In the genomic region with DNA sequence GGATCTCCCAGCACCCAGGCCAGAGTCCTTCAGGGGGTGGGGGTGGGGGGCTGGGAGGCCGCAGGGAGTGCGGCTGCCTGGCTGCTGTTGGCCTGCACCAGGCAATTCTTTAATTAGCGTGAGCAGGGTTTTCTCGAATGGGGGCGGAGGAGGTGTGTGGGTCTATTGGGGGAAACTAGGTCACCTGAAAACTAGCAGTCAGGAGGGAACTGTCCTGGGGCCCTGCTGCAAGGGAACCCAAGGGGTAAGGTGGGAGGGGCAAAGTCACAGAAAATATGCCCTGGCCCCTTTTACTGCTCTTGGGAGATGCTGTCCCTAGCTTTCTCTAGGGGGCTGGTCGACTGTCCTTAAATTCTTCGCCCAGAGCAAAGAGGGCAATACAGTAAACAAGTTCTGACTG, we compare ENCODE assay signal across 13 mouse cellular contexts. TPM values are rescaled to one million over a fixed set of nuclear protein-coding genes. Genes with fewer than 3 reads are reported as not detected.
A peak's percentile ranks its signal among the peaks of the same experiment; 100 is the strongest.
DNase-seq lines count a peak whose midpoint lies in the region; ATAC-seq lines count a peak whose summit lies in the region.
"Had no signal": no experiment of that assay in that cellular context is flagged by ENCODE, and none has a peak within 500 bp of the region (broad histone marks: within the 10 kb centered on the region; RNA-seq: fewer than 3 reads in every experiment).

No protein-coding gene starts in this region.

- no peaks in the 10 kb centered on the region for H3K27me3 ChIP-seq in heart, embryonic 16.5 days (ENCODE audit: control insufficient read depth, insufficient read depth, low read length)
- H3K27me3 ChIP-seq in midbrain, embryonic 10.5 days (ENCODE audit: low read depth, poor library complexity, severe bottlenecking) = no peaks in the 10 kb centered on the region
- H3K27me3 ChIP-seq in midbrain, embryonic 11.5 days (ENCODE audit: control insufficient read depth, insufficient read depth, low read length) = no peaks in the 10 kb centered on the region
- H3K27me3 ChIP-seq: liver, embryonic 13.5 days had no signal

- peaks cover 16% of the 10 kb centered on the region for H3K4me1 ChIP-seq in heart, embryonic 16.5 days (ENCODE audit: control insufficient read depth, insufficient read depth, low read length)
- peaks cover 27% of the 10 kb centered on the region for H3K4me1 ChIP-seq in midbrain, embryonic 10.5 days
- no peaks in the 10 kb centered on the region for H3K4me1 ChIP-seq in midbrain, embryonic 11.5 days (ENCODE audit: control insufficient read depth, insufficient read depth, low read length)

- 0 out of 2 replicates have a peak overlapping the region, but pooled peaks have one; percentile 23 for H3K9ac ChIP-seq in heart, embryonic 16.5 days (ENCODE audit: low read length)
- no peak overlapping the region for H3K9ac ChIP-seq in midbrain, embryonic 11.5 days (ENCODE audit: low read length)
- H3K9ac ChIP-seq: liver, embryonic 13.5 days had no signal

- no peak overlapping the region for H3K4me3 ChIP-seq in heart, embryonic 16.5 days (ENCODE audit: low read length)
- H3K4me3 ChIP-seq in midbrain, embryonic 10.5 days = no peak overlapping the region
- H3K4me3 ChIP-seq in midbrain, embryonic 11.5 days (ENCODE audit: low read depth, low read length) = no peak overlapping the region
- H3K4me3 ChIP-seq: erythroblast, embryonic 14.5 days; liver, embryonic 13.5 days; megakaryocyte, embryonic 14.5 days had no signal

- ATAC-seq in heart, embryonic 16.5 days (replicated peaks; ENCODE audit: extremely low read depth, insufficient read depth, low FRiP score) = peak; percentile 15; the same call in 1 of the 2 replicates
- no peak for ATAC-seq in midbrain, embryonic 11.5 days (ENCODE audit: low FRiP score)
- ATAC-seq in inflammation-experienced regulatory T-cells, adult 6 months = peak; percentile 19
- ATAC-seq: Patski had no signal

- no peak overlapping the region for H3K4me2 ChIP-seq in heart, embryonic 16.5 days (ENCODE audit: low read depth, low read length)
- no peak overlapping the region for H3K4me2 ChIP-seq in midbrain, embryonic 11.5 days
- H3K4me2 ChIP-seq: liver, embryonic 13.5 days had no signal

- H3K9me3 ChIP-seq in heart, embryonic 16.5 days (replicated peaks; ENCODE audit: control insufficient read depth, low read length) = no peaks in the 10 kb centered on the region
- H3K9me3 ChIP-seq in midbrain, embryonic 10.5 days (replicated peaks) = no peaks in the 10 kb centered on the region
- H3K9me3 ChIP-seq in midbrain, embryonic 11.5 days (ENCODE audit: control insufficient read depth, low read length) = no peaks in the 10 kb centered on the region
- H3K9me3 ChIP-seq: liver, embryonic 13.5 days; megakaryocyte, embryonic 14.5 days had no signal

- WGBS in heart, embryonic 16.5 days = 34% methylated on average over 7 of the region's 7 CpGs
- 64% methylated on average over 7 of the region's 7 CpGs for WGBS in midbrain, embryonic 10.5 days
- 62% methylated on average over 7 of the region's 7 CpGs for WGBS in midbrain, embryonic 11.5 days

- peak overlapping the region; percentile 74 for H3K27ac ChIP-seq in heart, embryonic 16.5 days (ENCODE audit: low read length)
- peak overlapping the region; percentile 42; the same call in 1 of the 2 replicates for H3K27ac ChIP-seq in midbrain, embryonic 10.5 days (replicated peaks)
- no peak overlapping the region for H3K27ac ChIP-seq in midbrain, embryonic 11.5 days (ENCODE audit: low read depth, low read length)
- H3K27ac ChIP-seq: liver, embryonic 13.5 days had no signal

- no peaks in the 10 kb centered on the region for H3K36me3 ChIP-seq in heart, embryonic 16.5 days (ENCODE audit: control insufficient read depth, insufficient read depth)
- no peaks in the 10 kb centered on the region for H3K36me3 ChIP-seq in midbrain, embryonic 10.5 days
- H3K36me3 ChIP-seq in midbrain, embryonic 11.5 days (ENCODE audit: control insufficient read depth, insufficient read depth, low read length) = no peaks in the 10 kb centered on the region
- H3K36me3 ChIP-seq: liver, embryonic 13.5 days had no signal

- no peak for DNase-seq in heart, adult 9 months (ENCODE audit: low spot score in 2 of 2)
- DNase-seq in midbrain, embryonic 10.5 days (ENCODE audit: low spot score) = no peak
- no peak for DNase-seq in midbrain, embryonic 11.5 days (ENCODE audit: low spot score, missing footprints)
- peak; percentile 52 to 68 for DNase-seq in thymus, postnatal 36 days
- DNase-seq in urinary bladder, postnatal 4 days (ENCODE audit: low spot score in 2 of 2) = no peak
- DNase-seq: gastrocnemius, postnatal 14 days; liver, embryonic 13.5 days; right cerebral cortex, adult 18-20 months had no signal

RNA-seq across cellular contexts. Expression of a gene that starts 24.4 kb away (rescaled TPM):
- polyA plus RNA-seq in heart, embryonic 16.5 days (2015; fragmentation: Nextera tagmentation; extraction: Ambion mirVana) = 7.1 and 8.2 TPM in 2 replicates
- 3.6 and 3.7 TPM in 2 replicates for polyA plus RNA-seq in midbrain, embryonic 10.5 days (2016; fragmentation: Nextera tagmentation; extraction: Ambion mirVana)
- 3.2 and 3.3 TPM in 2 replicates for polyA plus RNA-seq in midbrain, embryonic 11.5 days (2014; fragmentation: Nextera tagmentation; extraction: Ambion mirVana)
- polyA plus RNA-seq in inflammation-experienced regulatory T-cells, adult 6 months (2017; shearing (Covaris generic)) = 100 to 1,000 TPM; 106 to 120 (median 115) TPM

Comparison
In these comparisons a context has a peak if more than half of its experiments do, and no peak if none do; other contexts are left out.
1. DNase-seq: peak in thymus, postnatal 36 days (2 of 2); none in heart, adult 9 months (0 of 2), midbrain, embryonic 10.5 days (single experiment), midbrain, embryonic 11.5 days (single experiment) and urinary bladder, postnatal 4 days (0 of 2).
2. RNA of a gene that starts 24.4 kb away (polyA plus RNA-seq): 106 to 120 TPM in inflammation-experienced regulatory T-cells, adult 6 months; 7.1 to 8.2 TPM in heart, embryonic 16.5 days, 3.6 to 3.7 TPM in midbrain, embryonic 10.5 days and 3.2 to 3.3 TPM in midbrain, embryonic 11.5 days; every median in the first group is over 10 times any median in the second.